Mouse (Mus musculus): Measurements from ENCODE around the gene Olfr1048. TPM values are rescaled to one million over a fixed set of nuclear protein-coding genes. Genes with fewer than 3 reads are reported as not detected.
"Not testable (repeated sequence)": the region's sequence is repeated elsewhere in the genome, so short reads cannot be mapped to it uniquely, and the experiment has no call there.

Gene Olfr1048
- not detected in 2 replicates for polyA plus RNA-seq (2014; fragmentation: Nextera tagmentation; extraction: Ambion mirVana)

DNA sequence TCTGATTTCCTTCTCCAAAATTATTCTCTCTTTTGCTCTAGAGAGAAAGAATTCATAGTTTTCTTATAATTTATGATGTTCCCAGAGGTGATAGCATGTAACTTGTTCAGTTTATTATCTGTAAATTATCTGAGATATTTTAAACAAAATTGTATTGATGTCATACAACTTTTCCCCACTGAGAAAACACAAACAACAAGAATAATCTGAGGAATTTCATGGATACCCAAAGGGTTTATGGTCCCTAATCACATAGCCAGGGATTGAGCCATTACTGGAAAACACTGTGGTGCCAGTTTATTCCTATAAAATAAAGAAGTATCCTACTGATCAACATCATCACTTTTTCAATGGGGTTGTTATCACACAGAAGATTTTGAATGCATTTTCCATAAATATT, at the start of gene Olfr1048:
Gene Olfr1048, minus strand, starts transcription at position 101 of the 400 bp plus-strand sequence.
- ATAC-seq (ENCODE audit: insufficient number of reproducible peaks, low FRiP score, low TSS enrichment, low read depth): no peak

DNA sequence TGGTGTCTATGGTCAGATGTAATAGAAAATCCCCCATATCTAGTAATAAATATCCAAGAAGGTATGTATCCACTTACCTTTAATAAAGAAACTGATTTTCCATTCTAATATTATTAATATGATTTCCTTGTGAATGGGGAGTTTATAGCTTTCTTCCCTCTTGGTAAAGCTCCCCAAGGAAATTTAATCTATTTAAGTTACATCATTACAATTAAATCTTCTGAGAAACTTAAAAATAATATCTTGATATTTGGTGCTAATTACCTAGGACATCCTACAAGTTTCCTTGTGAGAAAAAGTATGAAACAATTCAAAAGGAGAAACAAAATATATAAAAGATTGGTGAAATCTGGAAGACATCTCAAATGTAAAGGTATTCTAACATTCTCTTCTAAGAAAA, 38.9 kb upstream of the Olfr1048 start, which contains the start of gene Olfr1051:
Gene Olfr1051, minus strand, starts transcription at position 101 of the 400 bp plus-strand sequence.
- DNase-seq (ENCODE audit: low spot score); H3K9me3 ChIP-seq (ENCODE audit: control insufficient read depth, low read length); H3K4me1 ChIP-seq (ENCODE audit: control insufficient read depth, insufficient read depth, low read length); H3K4me2 ChIP-seq (ENCODE audit: low read depth, severe bottlenecking); ATAC-seq (ENCODE audit: insufficient number of reproducible peaks, low FRiP score, low TSS enrichment, low read depth); H3K36me3 ChIP-seq (ENCODE audit: control insufficient read depth, insufficient read depth, low read length); H3K4me3 ChIP-seq (ENCODE audit: low read depth, low read length); H3K27ac ChIP-seq (replicated peaks; ENCODE audit: low read depth, low read length); H3K27me3 ChIP-seq (ENCODE audit: control insufficient read depth, insufficient read depth, low read length); H3K9ac ChIP-seq (ENCODE audit: low read length): not testable (repeated sequence)

More for the DNA sequence above, at the start of gene Olfr1048:
- no peak within 1 kb of the TSS for H3K9ac ChIP-seq (ENCODE audit: low read length)
- H3K4me1 ChIP-seq (ENCODE audit: control insufficient read depth, insufficient read depth, low read length): no peaks in the 10 kb centered on the region
- no peak within 1 kb of the TSS for H3K27ac ChIP-seq (replicated peaks; ENCODE audit: low read depth, low read length)
- no peaks in the 10 kb centered on the region for H3K9me3 ChIP-seq (ENCODE audit: control insufficient read depth, low read length)
- H3K4me3 ChIP-seq (ENCODE audit: low read depth, low read length): no peak within 1 kb of the TSS
- no peak for DNase-seq (ENCODE audit: low spot score)
- no peaks in the 10 kb centered on the region for H3K27me3 ChIP-seq (ENCODE audit: control insufficient read depth, insufficient read depth, low read length)
- no peaks in the 10 kb centered on the region for H3K36me3 ChIP-seq (ENCODE audit: control insufficient read depth, insufficient read depth, low read length)
- no peak within 1 kb of the TSS for H3K4me2 ChIP-seq (ENCODE audit: low read depth, severe bottlenecking)

DNA sequence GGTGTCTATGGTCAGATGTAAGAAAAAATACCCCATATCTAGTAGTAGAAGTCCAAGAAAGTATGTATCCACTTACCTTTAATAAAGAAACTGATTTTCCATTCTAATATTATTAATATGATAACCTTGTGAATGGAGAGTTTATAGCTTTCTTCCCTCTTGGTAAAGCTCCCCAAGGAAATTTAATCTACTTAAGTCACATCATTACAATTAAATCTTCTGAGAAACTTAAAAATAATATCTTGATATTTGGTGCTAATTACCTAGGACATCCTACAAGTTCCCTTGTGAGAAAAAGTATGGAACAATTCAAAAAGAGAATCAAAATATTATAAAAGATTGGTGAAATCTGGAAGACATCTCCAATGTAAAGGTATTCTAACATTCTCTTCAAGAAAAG, 18.1 kb upstream of the Olfr1048 start, which contains the start of gene Olfr1049:
Gene Olfr1049, minus strand, starts transcription at position 101 of the 400 bp plus-strand sequence.
- not testable (repeated sequence) for H3K4me2 ChIP-seq (ENCODE audit: low read depth, severe bottlenecking); H3K36me3 ChIP-seq (ENCODE audit: control insufficient read depth, insufficient read depth, low read length); DNase-seq (ENCODE audit: low spot score); H3K27me3 ChIP-seq (ENCODE audit: control insufficient read depth, insufficient read depth, low read length); H3K9ac ChIP-seq (ENCODE audit: low read length); H3K9me3 ChIP-seq (ENCODE audit: control insufficient read depth, low read length); H3K27ac ChIP-seq (replicated peaks; ENCODE audit: low read depth, low read length); H3K4me1 ChIP-seq (ENCODE audit: control insufficient read depth, insufficient read depth, low read length); ATAC-seq (ENCODE audit: insufficient number of reproducible peaks, low FRiP score, low TSS enrichment, low read depth); H3K4me3 ChIP-seq (ENCODE audit: low read depth, low read length)

DNA sequence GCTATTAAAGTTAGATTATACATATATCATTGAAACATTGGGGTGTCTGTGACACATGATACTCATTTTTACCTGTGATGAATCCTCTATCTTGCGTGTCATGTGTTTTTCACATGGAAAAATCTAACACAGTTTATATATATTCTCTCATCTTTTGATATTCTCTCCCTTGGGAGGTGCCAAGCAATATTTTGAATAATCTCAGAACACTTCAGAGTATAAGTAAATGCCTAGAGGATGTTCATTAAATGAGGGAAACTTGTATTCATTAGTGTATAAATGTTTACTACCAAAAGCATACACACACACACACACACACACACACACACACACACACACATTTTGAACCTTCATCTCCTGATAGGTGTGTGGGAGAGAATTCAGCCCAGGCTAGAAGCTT, 8.8 kb downstream of the Olfr1048 start, which contains the start of gene Olfr1047:
Gene Olfr1047, minus strand, starts transcription at position 101 of the 400 bp plus-strand sequence.
- Histone ChIP-seq H3K36me3 (ENCODE audit: control insufficient read depth, insufficient read depth, low read length) (no peaks in the 10 kb centered on the region), H3K27ac (replicated peaks; ENCODE audit: low read depth, low read length) (no peak within 1 kb of the TSS), H3K4me3 (ENCODE audit: low read depth, low read length) (no peak within 1 kb of the TSS), H3K9me3 (ENCODE audit: control insufficient read depth, low read length) (no peaks in the 10 kb centered on the region), H3K9ac (ENCODE audit: low read length) (no peak within 1 kb of the TSS), H3K27me3 (ENCODE audit: control insufficient read depth, insufficient read depth, low read length) (no peaks in the 10 kb centered on the region), H3K4me1 (ENCODE audit: control insufficient read depth, insufficient read depth, low read length) (no peaks in the 10 kb centered on the region), H3K4me2 (ENCODE audit: low read depth, severe bottlenecking) (no peak within 1 kb of the TSS)
- DNase-seq (ENCODE audit: low spot score) (no peak), ATAC-seq (ENCODE audit: insufficient number of reproducible peaks, low FRiP score, low TSS enrichment, low read depth) (no peak)
- 93% methylated on average over 1 of the region's 1 CpGs for WGBS

DNA sequence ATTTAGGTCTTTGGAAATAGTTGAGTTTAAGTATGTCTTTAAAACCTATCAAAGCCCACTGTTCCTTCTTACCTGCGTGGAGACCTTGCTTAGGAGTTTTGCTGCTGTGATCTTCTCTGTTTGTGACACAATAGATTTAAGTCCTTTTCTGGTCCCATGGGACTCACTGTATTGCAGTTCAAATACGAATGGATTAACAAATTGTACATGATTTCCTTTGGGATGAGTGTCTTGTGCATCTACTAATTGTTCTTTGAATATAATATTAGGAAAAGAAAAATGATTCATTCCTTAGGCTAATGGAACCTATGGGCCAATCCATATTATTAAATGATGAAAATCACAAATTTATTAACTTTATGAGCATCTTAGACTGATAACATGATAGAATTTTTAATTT, 20.9 kb downstream of the Olfr1048 start, which contains the start of gene Olfr1046:
Gene Olfr1046, minus strand, starts transcription at position 101 of the 400 bp plus-strand sequence.
- no peaks in the 10 kb centered on the region for H3K36me3 ChIP-seq (ENCODE audit: control insufficient read depth, insufficient read depth, low read length)
- no peaks in the 10 kb centered on the region for H3K27me3 ChIP-seq (ENCODE audit: control insufficient read depth, insufficient read depth, low read length)
- ATAC-seq (ENCODE audit: insufficient number of reproducible peaks, low FRiP score, low TSS enrichment, low read depth): no peak
- H3K9ac ChIP-seq (ENCODE audit: low read length): no peak within 1 kb of the TSS
- no peak for DNase-seq (ENCODE audit: low spot score)
- no peak within 1 kb of the TSS for H3K4me3 ChIP-seq (ENCODE audit: low read depth, low read length)
- no peak within 1 kb of the TSS for H3K4me2 ChIP-seq (ENCODE audit: low read depth, severe bottlenecking)
- no peak within 1 kb of the TSS for H3K27ac ChIP-seq (replicated peaks; ENCODE audit: low read depth, low read length)
- H3K9me3 ChIP-seq (ENCODE audit: control insufficient read depth, low read length): no peaks in the 10 kb centered on the region
- H3K4me1 ChIP-seq (ENCODE audit: control insufficient read depth, insufficient read depth, low read length): no peaks in the 10 kb centered on the region
- WGBS: 79% methylated on average over 2 of the region's 2 CpGs

DNA sequence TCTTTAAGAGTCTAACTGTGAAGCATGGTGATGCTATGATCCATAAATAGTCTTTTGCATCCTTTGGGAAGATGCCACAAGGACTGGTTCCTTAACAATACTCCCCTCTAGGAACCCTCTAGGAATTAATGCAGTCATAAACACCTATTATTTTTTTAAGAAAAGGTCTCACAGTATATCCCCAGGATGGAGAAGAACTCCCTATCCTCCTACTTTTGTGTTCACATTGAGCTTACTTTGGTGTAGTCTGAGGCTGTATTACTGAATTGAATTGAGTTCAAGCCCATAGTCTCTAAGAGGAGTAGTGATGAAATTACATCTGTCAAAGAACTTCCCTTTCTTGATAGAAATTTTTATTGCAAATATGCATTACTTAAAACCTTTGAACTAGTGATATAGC, 37.2 kb downstream of the Olfr1048 start, which contains the start of gene Olfr1045:
Gene Olfr1045, minus strand, starts transcription at position 101 of the 400 bp plus-strand sequence.
- Histone ChIP-seq H3K36me3 (ENCODE audit: control insufficient read depth, insufficient read depth, low read length) (no peaks in the 10 kb centered on the region), H3K4me1 (ENCODE audit: control insufficient read depth, insufficient read depth, low read length) (no peaks in the 10 kb centered on the region), H3K4me2 (ENCODE audit: low read depth, severe bottlenecking) (no peak within 1 kb of the TSS), H3K27me3 (ENCODE audit: control insufficient read depth, insufficient read depth, low read length) (no peaks in the 10 kb centered on the region), H3K27ac (replicated peaks; ENCODE audit: low read depth, low read length) (no peak within 1 kb of the TSS), H3K9ac (ENCODE audit: low read length) (no peak within 1 kb of the TSS), H3K9me3 (ENCODE audit: control insufficient read depth, low read length) (no peaks in the 10 kb centered on the region), H3K4me3 (ENCODE audit: low read depth, low read length) (no peak within 1 kb of the TSS)
- DNase-seq (ENCODE audit: low spot score) (no peak), ATAC-seq (ENCODE audit: insufficient number of reproducible peaks, low FRiP score, low TSS enrichment, low read depth) (no peak)

DNA sequence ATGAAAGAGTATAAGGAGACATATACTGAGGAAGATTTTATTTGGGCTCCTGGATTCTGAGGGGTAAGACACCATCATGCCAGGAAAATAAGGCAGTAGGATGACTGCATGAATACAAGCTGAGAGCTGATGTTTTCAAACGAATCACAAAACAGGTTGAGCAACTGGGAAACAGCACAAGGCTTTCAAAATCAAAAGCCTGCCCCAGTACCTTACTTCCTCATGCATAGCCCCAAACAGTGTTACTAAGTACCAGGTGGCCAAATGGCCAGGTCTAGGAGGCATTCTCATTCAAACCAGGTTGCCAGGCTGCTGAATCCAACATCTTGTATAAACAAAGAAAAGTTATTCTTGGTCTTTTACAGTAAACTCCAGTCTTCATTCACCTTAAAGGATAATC, 44.2 kb downstream of the Olfr1048 start:
- Histone ChIP-seq H3K4me3 (ENCODE audit: low read depth, low read length) (no peak overlapping the region), H3K27me3 (ENCODE audit: control insufficient read depth, insufficient read depth, low read length) (no peaks in the 10 kb centered on the region), H3K4me1 (ENCODE audit: control insufficient read depth, insufficient read depth, low read length) (no peaks in the 10 kb centered on the region), H3K9ac (ENCODE audit: low read length) (no peak overlapping the region), H3K4me2 (ENCODE audit: low read depth, severe bottlenecking) (no peak overlapping the region), H3K9me3 (ENCODE audit: control insufficient read depth, low read length) (no peaks in the 10 kb centered on the region), H3K27ac (replicated peaks; ENCODE audit: low read depth, low read length) (no peak overlapping the region), H3K36me3 (ENCODE audit: control insufficient read depth, insufficient read depth, low read length) (no peaks in the 10 kb centered on the region)
- ATAC-seq (ENCODE audit: insufficient number of reproducible peaks, low FRiP score, low TSS enrichment, low read depth) (no peak), DNase-seq (ENCODE audit: low spot score) (no peak)
- 67% methylated on average over 1 of the region's 1 CpGs for WGBS

DNA sequence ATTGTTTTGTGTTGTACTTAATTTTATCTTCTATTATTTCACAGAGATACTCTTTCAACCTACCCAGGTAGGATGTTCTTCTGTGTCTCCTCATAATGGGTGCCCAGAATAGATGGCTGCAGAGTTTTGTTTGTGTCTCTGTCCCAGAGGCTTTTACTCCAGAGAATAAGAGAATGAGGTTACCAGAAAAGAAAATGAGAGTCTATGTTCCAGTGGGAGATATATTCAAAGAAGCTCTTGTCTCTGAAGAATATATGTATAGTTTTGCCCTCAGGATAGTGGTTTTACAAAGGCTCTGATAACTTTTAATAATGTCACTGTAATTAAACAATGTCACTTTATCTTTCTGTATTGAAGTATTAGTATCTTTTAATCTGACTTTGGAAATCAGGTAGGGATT, 54.5 kb downstream of the Olfr1048 start, which contains the start of gene Olfr52:
Gene Olfr52, minus strand, starts transcription at position 101 of the 400 bp plus-strand sequence.
- Histone ChIP-seq H3K9me3 (ENCODE audit: control insufficient read depth, low read length) (no peaks in the 10 kb centered on the region), H3K9ac (ENCODE audit: low read length) (no peak within 1 kb of the TSS), H3K4me3 (ENCODE audit: low read depth, low read length) (no peak within 1 kb of the TSS), H3K27me3 (ENCODE audit: control insufficient read depth, insufficient read depth, low read length) (no peaks in the 10 kb centered on the region), H3K4me2 (ENCODE audit: low read depth, severe bottlenecking) (no peak within 1 kb of the TSS), H3K4me1 (ENCODE audit: control insufficient read depth, insufficient read depth, low read length) (no peaks in the 10 kb centered on the region), H3K36me3 (ENCODE audit: control insufficient read depth, insufficient read depth, low read length) (no peaks in the 10 kb centered on the region), H3K27ac (replicated peaks; ENCODE audit: low read depth, low read length) (no peak within 1 kb of the TSS)
- ATAC-seq (ENCODE audit: insufficient number of reproducible peaks, low FRiP score, low TSS enrichment, low read depth) (no peak), DNase-seq (ENCODE audit: low spot score) (no peak)
